Mouse (Mus musculus) cerebellum, adult 2 months (tissue): ENCODE measurements around the gene Antxr2. TPM values are rescaled to one million over a fixed set of nuclear protein-coding genes. Genes with fewer than 3 reads are reported as not detected.

Source experiments
- DNase-seq, 2 experiments: peaks; one replicate each; pipeline ENCODE4 v3.0.0; 2021
- H3K27ac ChIP-seq: fragments of 200-500 bp; 2 replicates; pipeline ENCODE4 v1.5.1; 2012; ENCODE audit warnings: low read length, control low read depth, inconsistent platforms; ENCODE audit not compliant: insufficient read depth
- H3K27me3 ChIP-seq: fragments of 200-500 bp; 2 replicates; pipeline ENCODE4 v1.6.1; 2012; ENCODE audit warnings: inconsistent platforms, mild to moderate bottlenecking, low read length, moderate library complexity; ENCODE audit not compliant: control insufficient read depth, insufficient read depth
- H3K4me1 ChIP-seq: fragments of 200-500 bp; 2 replicates; pipeline ENCODE4 v1.6.1; 2011; ENCODE audit warnings: low read length; ENCODE audit not compliant: control insufficient read depth, insufficient read depth
- H3K4me3 ChIP-seq: fragments of 200-500 bp; replicated peaks from 2 replicates; pipeline ENCODE3; 2011; ENCODE audit warnings: mild to moderate bottlenecking, low read depth, low read length, control low read depth; ENCODE audit not compliant: insufficient read depth
- CTCF ChIP-seq: fragments of 200-500 bp; IDR thresholded peaks from 2 replicates; pipeline ENCODE4 v1.5.1; 2011; ENCODE audit warnings: low read depth, mild to moderate bottlenecking, control low read depth, low read length, moderate library complexity, borderline replicate concordance; ENCODE audit not compliant: insufficient read depth
- POLR2A ChIP-seq: fragments of 200-500 bp; IDR thresholded peaks from 2 replicates; pipeline ENCODE4 v1.6.1; 2011; ENCODE audit warnings: low read length, control low read depth, borderline replicate concordance; ENCODE audit not compliant: insufficient read depth
- WGBS: fragments of 180-500 bp; shearing (Covaris S2); methylation state at CpG from one replicate; pipeline ENCODE4 v1.1.7; 2018; 5-methylcytosine and 5-hydroxymethylcytosine counted together
- polyA plus RNA-seq: library from polyadenylated mRNA; depleted of rRNA; stranded (reverse); fragments of >200 nt; gene quantifications from 2 replicates; pipeline ENCODE4 v1.2.3, GENCODE M21; 2012; rRNA removed

Gene Antxr2
- polyA plus RNA-seq, 1 experiment: 0.93 TPM

GRCm38 (mm10) chr5:97837333-97837732 is 193.5 kb downstream of the Antxr2 start:
- DNase-seq: no peak
- 95% methylated on average over 2 of the region's 2 CpGs for WGBS

GRCm38 (mm10) chr5:97835418-97835817 is 195.4 kb downstream of the Antxr2 start:
- DNase-seq: no peak
- H3K27me3 ChIP-seq: no peaks in the 10 kb centered on the region
- no peak overlapping the region for H3K4me3 ChIP-seq
- H3K4me1 ChIP-seq: no peaks in the 10 kb centered on the region
- 75% methylated on average over 2 of the region's 2 CpGs for WGBS
- TF ChIP-seq POLR2A (no peak), CTCF (no peak)
- no peak overlapping the region for H3K27ac ChIP-seq

More at GRCm38 (mm10) chr5:97837333-97837732, 193.5 kb downstream of the Antxr2 start:
- Histone ChIP-seq H3K27ac (no peak overlapping the region), H3K4me1 (no peaks in the 10 kb centered on the region), H3K4me3 (no peak overlapping the region), H3K27me3 (no peaks in the 10 kb centered on the region)
- TF ChIP-seq POLR2A (no peak), CTCF (no peak)

GRCm38 (mm10) chr5:97834770-97835169 is 196.1 kb downstream of the Antxr2 start:
- Histone ChIP-seq H3K27ac (no peak overlapping the region), H3K4me1 (no peaks in the 10 kb centered on the region), H3K4me3 (no peak overlapping the region), H3K27me3 (no peaks in the 10 kb centered on the region)
- DNase-seq: no peak
- 75% methylated on average over 1 of the region's 1 CpGs for WGBS
- no peak for TF ChIP-seq CTCF

Other genes starting within 250 kb of the Antxr2 start
- gene Prdm8, start 136.2 kb upstream of the Antxr2 start, polyA plus RNA-seq: 11.1 and 15.5 TPM in 2 replicates
- 1.1 and 1.5 TPM in 2 replicates for gene Fgf5, start 223.1 kb upstream of the Antxr2 start, polyA plus RNA-seq